Mouse (Mus musculus) bone marrow macrophage, adult 2 months (primary cell): Measurements from ENCODE around the gene Exoc6b. TPM values are rescaled to one million over a fixed set of nuclear protein-coding genes. Genes with fewer than 3 reads are reported as not detected.

ENCODE experiments used
- H3K27ac ChIP-seq: 2 replicates; pipeline ENCODE4 v1.5.1; 2012; ENCODE audit warnings: low read depth, low read length; ENCODE audit not compliant: insufficient read depth
- H3K4me1 ChIP-seq: 2 replicates; pipeline ENCODE4 v1.6.1; 2012; ENCODE audit warnings: low read length; ENCODE audit not compliant: control insufficient read depth, insufficient read depth
- H3K4me3 ChIP-seq: 2 replicates; pipeline ENCODE4 v1.5.1; 2012; ENCODE audit warnings: mild to moderate bottlenecking, low read length, moderate library complexity; ENCODE audit not compliant: insufficient read depth
- CTCF ChIP-seq: IDR thresholded peaks from 2 replicates; pipeline ENCODE4 v1.5.1; 2012; ENCODE audit warnings: low read depth, mild to moderate bottlenecking, low read length, moderate library complexity
- POLR2A ChIP-seq: IDR thresholded peaks from 2 replicates; pipeline ENCODE4 v1.6.1; 2012; ENCODE audit warnings: mild to moderate bottlenecking, low read depth, low read length, borderline replicate concordance
- polyA plus RNA-seq: library from polyadenylated mRNA; stranded (reverse); fragments of >200 nt; gene quantifications from 2 replicates; pipeline ENCODE4 v1.2.4, GENCODE M21; 2012; ENCODE audit not compliant: missing spikeins, insufficient read depth, insufficient read length

Gene Exoc6b
- polyA plus RNA-seq, 1 experiment: 18.8 TPM

DNA sequence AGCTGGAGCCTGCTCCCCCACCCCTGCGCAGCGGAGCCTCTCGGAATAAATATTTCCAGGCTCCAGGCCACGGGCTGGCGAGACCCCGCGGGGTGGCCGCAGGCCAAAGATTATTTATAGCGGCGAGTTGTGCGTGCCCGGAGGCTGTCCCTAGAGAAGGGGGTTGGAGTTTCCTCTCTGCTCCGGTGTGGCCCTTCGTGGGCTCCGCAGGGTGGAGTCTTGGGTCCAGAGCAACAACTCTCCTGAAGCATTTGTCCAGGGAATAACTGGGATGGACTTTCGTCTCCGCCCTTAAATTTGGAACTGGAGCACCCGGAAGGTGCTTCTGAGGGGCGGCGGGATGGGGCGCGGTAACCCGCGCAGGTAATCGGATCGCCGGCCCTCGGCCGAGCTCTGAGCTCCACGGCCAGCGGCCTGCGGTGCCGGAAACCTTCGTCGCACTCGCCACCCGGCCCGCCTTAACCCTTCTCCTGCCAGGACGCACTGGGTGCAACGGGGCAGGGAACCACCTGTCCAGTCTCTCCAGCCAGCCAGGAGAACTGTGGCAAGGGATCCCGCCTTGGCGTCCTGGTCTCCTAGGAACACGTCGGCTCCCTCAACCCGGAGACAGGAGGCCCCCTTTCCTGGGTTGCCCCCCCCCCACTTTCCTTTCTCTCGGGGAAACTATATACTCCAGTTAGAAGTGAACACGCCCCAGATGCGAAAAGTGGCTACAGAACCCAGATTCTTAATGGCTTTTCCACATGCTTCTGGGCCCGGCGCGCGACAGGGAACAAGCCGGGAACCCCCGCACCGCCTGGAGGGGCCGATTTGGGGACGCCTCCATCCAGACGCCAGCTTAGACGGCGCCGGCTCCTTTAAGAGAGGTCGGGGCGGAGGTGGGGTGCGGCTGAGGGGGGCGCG, 484.3 kb downstream of the Exoc6b start:
- H3K27ac ChIP-seq: no peak overlapping the region
- TF ChIP-seq CTCF: no peak
- TF ChIP-seq POLR2A: no peak
- H3K4me1 ChIP-seq: peaks cover 14% of the 10 kb centered on the region
- H3K4me3 ChIP-seq: no peak overlapping the region

- no peak for TF ChIP-seq POLR2A
- TF ChIP-seq CTCF: no peak
These were observed 485.2 kb downstream of the Exoc6b start for GRCm38 (mm10) chr6:84583841-84584782.

GRCm38 (mm10) chr6:84583371-84583770, 485.9 kb downstream of the Exoc6b start:
- H3K27ac ChIP-seq: no peak overlapping the region
- TF ChIP-seq CTCF (no peak), POLR2A (0 out of 2 replicates have a peak, but pooled peaks have one; percentile 7)
- peak overlapping the region; percentile 31 for H3K4me3 ChIP-seq
- peaks cover 14% of the 10 kb centered on the region for H3K4me1 ChIP-seq

More at GRCm38 (mm10) chr6:84583841-84584782, 485.2 kb downstream of the Exoc6b start:
- H3K4me1 ChIP-seq: peaks cover 14% of the 10 kb centered on the region
- peak overlapping the region; percentile 31 for H3K4me3 ChIP-seq
- H3K27ac ChIP-seq: no peak overlapping the region

- Histone ChIP-seq H3K4me3 (no peak overlapping the region; the same call in 1 of the 2 replicates), H3K27ac (no peak overlapping the region)
- TF ChIP-seq CTCF (no peak), POLR2A (no peak)
These were observed 486.5 kb downstream of the Exoc6b start for GRCm38 (mm10) chr6:84582826-84583225.

DNA sequence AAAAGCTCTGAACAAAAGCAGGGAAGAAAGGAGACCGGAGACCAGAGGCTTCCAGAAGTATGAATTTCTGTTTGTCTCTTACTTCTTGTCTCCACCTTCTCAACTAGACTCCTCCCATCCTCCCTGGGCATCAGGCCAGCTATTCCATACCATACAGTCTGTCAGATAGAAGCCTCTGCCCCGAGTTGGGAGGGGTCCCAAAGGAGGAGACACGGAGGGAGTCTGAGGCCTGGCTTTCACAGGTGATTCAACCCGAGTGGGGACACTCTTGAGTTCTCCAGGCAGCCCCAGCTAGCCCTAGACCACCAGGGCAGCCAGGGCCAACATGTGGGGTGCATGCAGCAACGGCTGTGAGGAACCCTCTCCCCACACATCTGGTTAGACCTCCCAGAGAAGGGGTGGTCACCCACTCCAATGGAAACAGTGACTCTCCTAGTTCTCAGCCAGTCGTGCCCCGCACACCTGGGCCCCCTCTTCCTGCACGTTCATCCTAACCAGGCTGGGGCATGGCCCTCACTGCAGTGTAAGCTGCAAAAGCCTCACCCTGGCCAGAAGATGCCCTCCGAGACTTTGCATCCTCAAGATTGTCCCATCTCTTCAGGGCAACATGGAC, 487.4 kb downstream of the Exoc6b start:
- H3K4me3 ChIP-seq: no peak overlapping the region
- no peak overlapping the region for H3K27ac ChIP-seq
- H3K4me1 ChIP-seq: peaks cover 14% of the 10 kb centered on the region
- no peak for TF ChIP-seq CTCF
- no peak for TF ChIP-seq POLR2A

More at GRCm38 (mm10) chr6:84582826-84583225, 486.5 kb downstream of the Exoc6b start:
- peaks cover 14% of the 10 kb centered on the region for H3K4me1 ChIP-seq

DNA sequence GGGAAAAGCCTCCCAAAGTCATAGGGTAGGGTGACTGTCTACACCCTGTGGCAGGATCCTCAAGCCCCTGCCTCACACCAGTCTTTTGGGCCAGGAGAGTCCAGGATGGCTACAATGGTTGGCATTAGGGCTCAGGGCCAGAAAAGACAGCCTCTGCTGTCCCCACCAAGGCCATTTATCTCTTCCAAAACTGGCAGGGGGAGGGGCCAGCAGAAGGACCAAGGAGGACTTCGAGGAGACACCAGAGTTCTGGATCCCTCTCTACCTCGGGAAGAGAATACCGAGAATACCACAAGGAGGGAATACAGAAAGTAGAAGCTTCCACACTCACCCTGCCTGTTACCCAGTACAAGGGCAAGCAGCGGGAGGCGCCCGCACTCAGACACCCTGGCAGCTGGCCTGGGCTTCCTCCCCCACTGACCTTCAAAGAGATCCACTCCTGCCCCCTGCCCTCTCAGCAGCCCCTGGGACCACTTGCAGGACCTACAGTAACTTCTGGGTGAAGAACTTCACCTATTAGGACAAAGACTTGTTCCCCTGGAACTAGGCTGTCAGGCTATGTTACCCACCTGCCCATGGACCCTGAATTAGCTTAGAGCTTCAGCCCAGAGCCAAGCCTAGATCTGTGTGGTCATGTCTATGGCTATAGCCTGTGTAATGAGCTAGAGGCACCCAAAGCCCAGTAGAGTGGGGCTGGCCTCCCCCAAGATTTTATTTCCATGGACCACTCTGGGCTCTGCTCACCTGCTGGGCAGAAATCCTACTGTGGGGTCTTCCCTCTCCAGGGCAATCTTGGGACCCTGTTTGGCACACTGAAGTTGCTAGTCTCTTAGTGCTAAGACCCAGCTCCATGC, 488.1 kb downstream of the Exoc6b start:
- H3K4me1 ChIP-seq: peaks cover 14% of the 10 kb centered on the region
- no peak overlapping the region for H3K4me3 ChIP-seq
- TF ChIP-seq CTCF: no peak
- TF ChIP-seq POLR2A: no peak
- no peak overlapping the region for H3K27ac ChIP-seq

DNA sequence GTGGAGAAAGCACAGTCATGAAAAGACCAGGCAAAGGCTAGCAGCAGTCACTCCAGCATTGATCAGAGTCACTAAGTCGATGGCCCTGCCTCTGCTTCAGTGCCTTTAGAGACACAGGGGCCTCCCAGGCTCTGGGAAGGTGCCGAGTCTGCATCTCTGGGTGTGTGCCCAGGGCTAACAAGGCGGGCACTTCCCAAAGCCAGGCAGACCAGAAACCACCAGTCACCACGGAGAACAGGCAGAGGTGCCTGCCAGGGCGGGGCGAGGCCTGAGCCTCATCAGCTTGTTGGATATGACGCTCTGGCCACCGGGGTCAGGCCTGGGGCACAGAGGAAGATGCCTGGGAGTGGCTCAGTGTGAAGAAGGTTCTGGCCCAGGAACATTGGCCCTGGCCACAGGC, 489.8 kb downstream of the Exoc6b start:
- peaks cover 12% of the 10 kb centered on the region for H3K4me1 ChIP-seq
- H3K4me3 ChIP-seq: no peak overlapping the region
- no peak overlapping the region for H3K27ac ChIP-seq
- TF ChIP-seq POLR2A (no peak), CTCF (no peak)

DNA sequence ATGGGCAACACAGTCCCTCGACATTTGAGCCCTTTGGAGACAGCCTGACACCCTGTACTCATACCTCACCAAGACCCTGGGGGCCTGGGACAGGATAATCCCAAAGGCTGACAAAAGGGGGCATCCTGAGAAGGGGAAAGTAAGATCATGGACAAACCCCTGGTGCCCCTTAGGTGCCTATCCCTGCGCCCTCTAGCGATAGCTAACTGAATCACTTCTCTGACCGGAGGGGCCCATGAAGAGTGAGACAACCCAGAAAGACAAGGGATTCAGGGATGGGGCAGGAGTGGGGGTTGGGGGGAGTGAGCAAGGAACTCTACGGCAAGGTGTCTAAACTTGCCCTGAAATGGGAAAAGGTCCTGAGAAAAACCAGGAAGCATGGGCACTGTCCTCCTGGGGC, 490.4 kb downstream of the Exoc6b start:
- H3K27ac ChIP-seq: no peak overlapping the region
- peaks cover 10% of the 10 kb centered on the region for H3K4me1 ChIP-seq
- no peak for TF ChIP-seq POLR2A
- peak; percentile 70 for TF ChIP-seq CTCF
- H3K4me3 ChIP-seq: no peak overlapping the region
